Mouse (Mus musculus): ENCODE measurements around the gene Cabin1.

DNA sequence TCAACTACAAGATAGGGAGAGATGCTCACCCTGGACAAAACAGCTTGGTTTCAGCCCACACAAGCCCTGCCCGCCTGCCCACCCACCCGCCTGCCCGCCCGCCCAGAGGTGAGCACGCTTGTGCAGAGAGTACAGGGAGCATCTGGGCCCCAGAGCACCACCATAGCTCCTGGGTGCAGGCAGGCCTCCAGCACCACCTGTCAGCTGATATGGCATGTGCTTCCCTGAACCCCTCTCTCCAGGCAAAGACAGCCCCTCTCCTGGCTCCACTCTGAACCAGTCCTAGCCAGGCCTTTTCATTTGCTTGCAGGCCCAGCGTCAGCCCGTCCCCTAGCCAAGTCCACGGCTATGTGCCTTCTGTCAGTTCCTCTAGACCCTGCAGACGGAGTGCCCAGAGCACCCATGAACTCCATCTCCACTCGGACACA lies 83.6 kb downstream of the Cabin1 start:
- no peak for TF ChIP-seq POLR2A (IDR thresholded peaks at IDR 0.05; ENCODE audit: low read depth, low read length)
- no peak for TF ChIP-seq CTCF (IDR thresholded peaks at IDR 0.05; ENCODE audit: extremely low read depth, insufficient read depth, insufficient read length, insufficient replicate concordance)

Data from spleen, adult 2 months (tissue).